Mouse (Mus musculus) megakaryocyte, embryonic 14.5 days (primary cell): ENCODE data around the gene Gpi1.

Experiments
- FLI1 ChIP-seq: IDR thresholded peaks from 2 replicates; pipeline ENCODE4 v1.6.1; 2012; ENCODE audit warnings: low read length, inconsistent platforms, mixed read lengths
- GATA1 ChIP-seq: IDR thresholded peaks from 3 replicates; pipeline ENCODE4 v1.6.1; 2012; ENCODE audit warnings: mixed read lengths, low read length, inconsistent platforms, borderline replicate concordance

- TF ChIP-seq GATA1 = no peak
- TF ChIP-seq FLI1 = no peak
Measured at GRCm38 (mm10) chr7:34189376-34189989, 40.7 kb downstream of the Gpi1 start.
